Mouse (Mus musculus): ENCODE measurements around the gene Hist2h4. TPM values are rescaled to one million over a fixed set of nuclear protein-coding genes. Genes with fewer than 3 reads are reported as not detected.
"Not testable (repeated sequence)": the region's sequence is repeated elsewhere in the genome, so short reads cannot be mapped to it uniquely, and the experiment has no call there.

Gene Hist2h4
- polyA plus RNA-seq, 1 experiment from 2014 or later: 5.4 TPM

GRCm38 (mm10) chr3:96277800-96278624, 14.9 kb upstream of the Hist2h4 start:
- Histone ChIP-seq H3K27me3 (ENCODE audit: control insufficient read depth, insufficient read depth, low read length) (no peaks in the 10 kb centered on the region), H3K36me3 (ENCODE audit: control insufficient read depth, insufficient read depth, low read length) (no peaks in the 10 kb centered on the region), H3K9ac (ENCODE audit: low read length) (peak overlapping the region; percentile 68), H3K27ac (replicated peaks; ENCODE audit: low read depth, low read length) (peak overlapping the region; percentile 70), H3K9me3 (ENCODE audit: control insufficient read depth, low read length) (no peaks in the 10 kb centered on the region), H3K4me3 (ENCODE audit: low read depth, low read length) (peak overlapping the region; percentile 43), H3K4me1 (ENCODE audit: control insufficient read depth, insufficient read depth, low read length) (no peaks in the 10 kb centered on the region), H3K4me2 (ENCODE audit: low read depth, severe bottlenecking) (peak overlapping the region; percentile 82)
- DNase-seq (ENCODE audit: low spot score) (peak; percentile 97), ATAC-seq (ENCODE audit: insufficient number of reproducible peaks, low FRiP score, low TSS enrichment, low read depth) (peak; percentile 91)
- under 1% methylated on average over 49 of the region's 49 CpGs for WGBS

GRCm38 (mm10) chr3:96277428-96277799, 14.3 kb upstream of the Hist2h4 start:
- Histone ChIP-seq H3K36me3 (ENCODE audit: control insufficient read depth, insufficient read depth, low read length) (no peaks in the 10 kb centered on the region), H3K4me2 (ENCODE audit: low read depth, severe bottlenecking) (peak overlapping the region; percentile 82), H3K4me3 (ENCODE audit: low read depth, low read length) (peak overlapping the region; percentile 43), H3K9ac (ENCODE audit: low read length) (peak overlapping the region; percentile 68), H3K4me1 (ENCODE audit: control insufficient read depth, insufficient read depth, low read length) (no peaks in the 10 kb centered on the region), H3K27me3 (ENCODE audit: control insufficient read depth, insufficient read depth, low read length) (no peaks in the 10 kb centered on the region), H3K9me3 (ENCODE audit: control insufficient read depth, low read length) (no peaks in the 10 kb centered on the region), H3K27ac (replicated peaks; ENCODE audit: low read depth, low read length) (no peak overlapping the region; the same call in 1 of the 2 replicates)
- ATAC-seq (ENCODE audit: insufficient number of reproducible peaks, low FRiP score, low TSS enrichment, low read depth) (no peak; the same call in 1 of the 2 replicates), DNase-seq (ENCODE audit: low spot score) (peak; percentile 69)
- 16% methylated on average over 8 of the region's 8 CpGs for WGBS

GRCm38 (mm10) chr3:96273591-96274465, 10.7 kb upstream of the Hist2h4 start:
- Histone ChIP-seq H3K36me3 (ENCODE audit: control insufficient read depth, insufficient read depth, low read length) (no peaks in the 10 kb centered on the region), H3K4me3 (ENCODE audit: low read depth, low read length) (no peak overlapping the region), H3K9ac (ENCODE audit: low read length) (no peak overlapping the region), H3K27ac (replicated peaks; ENCODE audit: low read depth, low read length) (no peak overlapping the region), H3K27me3 (ENCODE audit: control insufficient read depth, insufficient read depth, low read length) (no peaks in the 10 kb centered on the region), H3K4me2 (ENCODE audit: low read depth, severe bottlenecking) (no peak overlapping the region), H3K4me1 (ENCODE audit: control insufficient read depth, insufficient read depth, low read length) (no peaks in the 10 kb centered on the region), H3K9me3 (ENCODE audit: control insufficient read depth, low read length) (no peaks in the 10 kb centered on the region)
- no peak for ATAC-seq (ENCODE audit: insufficient number of reproducible peaks, low FRiP score, low TSS enrichment, low read depth)
- DNase-seq (ENCODE audit: low spot score): no peak
- 90% methylated on average over 17 of the region's 17 CpGs for WGBS

- H3K9ac ChIP-seq (ENCODE audit: low read length): peak within 1 kb of the TSS; percentile 81
- H3K27me3 ChIP-seq (ENCODE audit: control insufficient read depth, insufficient read depth, low read length): no peaks in the 10 kb centered on the region
- H3K36me3 ChIP-seq (ENCODE audit: control insufficient read depth, insufficient read depth, low read length): no peaks in the 10 kb centered on the region
- H3K4me3 ChIP-seq (ENCODE audit: low read depth, low read length): peak within 1 kb of the TSS; percentile 57
- H3K27ac ChIP-seq (replicated peaks; ENCODE audit: low read depth, low read length): peak within 1 kb of the TSS; percentile 96
- H3K4me1 ChIP-seq (ENCODE audit: control insufficient read depth, insufficient read depth, low read length): peaks cover 6% of the 10 kb centered on the region
- peak within 1 kb of the TSS; percentile 71 for H3K4me2 ChIP-seq (ENCODE audit: low read depth, severe bottlenecking)
- DNase-seq (ENCODE audit: low spot score) (peak; percentile 95), ATAC-seq (ENCODE audit: insufficient number of reproducible peaks, low FRiP score, low TSS enrichment, low read depth) (peak; percentile 96)
- H3K9me3 ChIP-seq (ENCODE audit: control insufficient read depth, low read length): no peaks in the 10 kb centered on the region
- WGBS: under 1% methylated on average over 45 of the region's 45 CpGs
Measured at GRCm38 (mm10) chr3:96269511-96270474, 6.7 kb upstream of the Hist2h4 start, which contains the start of gene Hist2h2bb. Gene Hist2h2bb, plus strand, starts transcription at chr3:96269752.

- Histone ChIP-seq H3K4me3 (ENCODE audit: low read depth, low read length) (peak overlapping the region; percentile 57), H3K4me1 (ENCODE audit: control insufficient read depth, insufficient read depth, low read length) (peaks cover 11% of the 10 kb centered on the region), H3K27ac (replicated peaks; ENCODE audit: low read depth, low read length) (peak overlapping the region; percentile 96), H3K9ac (ENCODE audit: low read length) (peak overlapping the region; percentile 81), H3K4me2 (ENCODE audit: low read depth, severe bottlenecking) (peak overlapping the region; percentile 63)
- H3K36me3 ChIP-seq (ENCODE audit: control insufficient read depth, insufficient read depth, low read length); H3K9me3 ChIP-seq (ENCODE audit: control insufficient read depth, low read length); H3K27me3 ChIP-seq (ENCODE audit: control insufficient read depth, insufficient read depth, low read length): not testable (repeated sequence)
- ATAC-seq (ENCODE audit: insufficient number of reproducible peaks, low FRiP score, low TSS enrichment, low read depth) (peak; percentile 45), DNase-seq (ENCODE audit: low spot score) (peak; percentile 66)
- WGBS: 2% methylated on average over 9 of the region's 44 CpGs
Measured at GRCm38 (mm10) chr3:96268776-96269378, 5.8 kb upstream of the Hist2h4 start.

- H3K9ac ChIP-seq (ENCODE audit: low read length): peak within 1 kb of the TSS; percentile 81
- peak within 1 kb of the TSS; percentile 63 for H3K4me2 ChIP-seq (ENCODE audit: low read depth, severe bottlenecking)
- H3K36me3 ChIP-seq (ENCODE audit: control insufficient read depth, insufficient read depth, low read length): no peaks in the 10 kb centered on the region
- H3K4me1 ChIP-seq (ENCODE audit: control insufficient read depth, insufficient read depth, low read length): peaks cover 11% of the 10 kb centered on the region
- H3K27ac ChIP-seq (replicated peaks; ENCODE audit: low read depth, low read length): peak within 1 kb of the TSS; percentile 96
- ATAC-seq (ENCODE audit: insufficient number of reproducible peaks, low FRiP score, low TSS enrichment, low read depth) (peak; percentile 71), DNase-seq (ENCODE audit: low spot score) (peak; percentile 83)
- H3K9me3 ChIP-seq (ENCODE audit: control insufficient read depth, low read length): no peaks in the 10 kb centered on the region
- H3K4me3 ChIP-seq (ENCODE audit: low read depth, low read length): peak within 1 kb of the TSS; percentile 57
- WGBS: 27% methylated on average over 28 of the region's 30 CpGs
- no peaks in the 10 kb centered on the region for H3K27me3 ChIP-seq (ENCODE audit: control insufficient read depth, insufficient read depth, low read length)
Measured at GRCm38 (mm10) chr3:96268051-96268775, 5.1 kb upstream of the Hist2h4 start, which contains the start of gene Hist2h3b. Gene Hist2h3b, plus strand, starts transcription at chr3:96268654.

GRCm38 (mm10) chr3:96267541-96267940, 4.4 kb upstream of the Hist2h4 start:
- Histone ChIP-seq H3K9ac (ENCODE audit: low read length) (no peak overlapping the region), H3K4me3 (ENCODE audit: low read depth, low read length) (no peak overlapping the region), H3K27me3 (ENCODE audit: control insufficient read depth, insufficient read depth, low read length) (no peaks in the 10 kb centered on the region), H3K27ac (replicated peaks; ENCODE audit: low read depth, low read length) (peak overlapping the region; percentile 96; the same call in 1 of the 2 replicates), H3K4me1 (ENCODE audit: control insufficient read depth, insufficient read depth, low read length) (peaks cover 11% of the 10 kb centered on the region), H3K36me3 (ENCODE audit: control insufficient read depth, insufficient read depth, low read length) (no peaks in the 10 kb centered on the region), H3K9me3 (ENCODE audit: control insufficient read depth, low read length) (no peaks in the 10 kb centered on the region), H3K4me2 (ENCODE audit: low read depth, severe bottlenecking) (no peak overlapping the region)
- DNase-seq (ENCODE audit: low spot score): no peak
- whole genome bisulfite sequencing: 80% methylated on average over 4 of the region's 4 CpGs
- ATAC-seq (ENCODE audit: insufficient number of reproducible peaks, low FRiP score, low TSS enrichment, low read depth): no peak

All from limb, embryonic 11.5 days (tissue).